Mouse (Mus musculus) olfactory bulb, adult 2 months (tissue): ENCODE measurements at regions not wholly inside any gene's neighbourhood (a gene's known extent, or its start where the extent isn't known, plus 50 kb on each side); places are given as distances from the start of the nearest gene placed in this dataset.

Source experiments
- H3K27ac ChIP-seq: fragments of 200-500 bp; 2 replicates; pipeline ENCODE4 v1.5.1; 2012; ENCODE audit warnings: low read depth, low read length; ENCODE audit not compliant: insufficient read depth
- H3K4me1 ChIP-seq: fragments of 200-500 bp; 2 replicates; pipeline ENCODE4 v1.6.1; 2012; ENCODE audit warnings: low read length; ENCODE audit not compliant: control insufficient read depth, insufficient read depth
- H3K4me3 ChIP-seq: fragments of 200-500 bp; 2 replicates; pipeline ENCODE4 v1.5.1; 2012; ENCODE audit warnings: mild to moderate bottlenecking, low read depth, low read length, moderate library complexity; ENCODE audit not compliant: insufficient read depth
- CTCF ChIP-seq: fragments of 200-500 bp; IDR thresholded peaks from 2 replicates; pipeline ENCODE4 v1.5.1; 2012; ENCODE audit warnings: low read depth, mild to moderate bottlenecking, low read length, moderate library complexity; ENCODE audit not compliant: insufficient read depth
- POLR2A ChIP-seq: fragments of 200-500 bp; IDR thresholded peaks from 2 replicates; pipeline ENCODE4 v1.6.1; 2012; ENCODE audit warnings: mild to moderate bottlenecking, low read depth, low read length, moderate library complexity; ENCODE audit not compliant: insufficient read depth
- WGBS: fragments of 180-500 bp; shearing (Covaris S2); methylation state at CpG from one replicate; pipeline ENCODE4 v1.1.7; 2018; 5-methylcytosine and 5-hydroxymethylcytosine counted together

GRCm38 (mm10) chr10:91515021-91515371 is 333.9 kb upstream of the Tmpo start:
- Histone ChIP-seq H3K4me1 (no peaks in the 10 kb centered on the region), H3K27ac (no peak overlapping the region), H3K4me3 (no peak overlapping the region)
- WGBS: 29% methylated on average over 2 of the region's 2 CpGs
- no peak for TF ChIP-seq CTCF
- no peak for TF ChIP-seq POLR2A

- Histone ChIP-seq H3K27ac (no peak overlapping the region), H3K4me3 (no peak overlapping the region), H3K4me1 (no peaks in the 10 kb centered on the region)
- 53% methylated on average over 9 of the region's 9 CpGs for WGBS
- TF ChIP-seq CTCF: no peak
- TF ChIP-seq POLR2A: no peak
Observed at GRCm38 (mm10) chr10:91514163-91515020, 333.3 kb upstream of the Tmpo start.

GRCm38 (mm10) chr10:91507038-91507437 is 325.9 kb upstream of the Tmpo start:
- WGBS: 95% methylated on average over 7 of the region's 7 CpGs
- Histone ChIP-seq H3K4me1 (no peaks in the 10 kb centered on the region), H3K4me3 (no peak overlapping the region), H3K27ac (no peak overlapping the region)
- TF ChIP-seq POLR2A (no peak), CTCF (no peak)

GRCm38 (mm10) chr10:91504891-91505290 is 323.8 kb upstream of the Tmpo start:
- TF ChIP-seq CTCF (no peak), POLR2A (no peak)
- no peak overlapping the region for H3K4me3 ChIP-seq
- no peaks in the 10 kb centered on the region for H3K4me1 ChIP-seq
- 66% methylated on average over 12 of the region's 12 CpGs for WGBS
- no peak overlapping the region for H3K27ac ChIP-seq

- H3K27ac ChIP-seq: no peak overlapping the region
- no peak overlapping the region for H3K4me3 ChIP-seq
- 91% methylated on average over 4 of the region's 4 CpGs for WGBS
- TF ChIP-seq CTCF (no peak), POLR2A (no peak)
- H3K4me1 ChIP-seq: no peaks in the 10 kb centered on the region
Observed at GRCm38 (mm10) chr10:91498543-91498942, 317.4 kb upstream of the Tmpo start.

GRCm38 (mm10) chr10:91464691-91465090 is 283.6 kb upstream of the Tmpo start:
- TF ChIP-seq POLR2A: no peak
- TF ChIP-seq CTCF: no peak
- 96% methylated on average over 2 of the region's 2 CpGs for WGBS
- Histone ChIP-seq H3K4me3 (no peak overlapping the region), H3K27ac (no peak overlapping the region), H3K4me1 (no peaks in the 10 kb centered on the region)

- Histone ChIP-seq H3K4me3 (no peak overlapping the region), H3K4me1 (no peaks in the 10 kb centered on the region), H3K27ac (no peak overlapping the region)
- 53% methylated on average over 10 of the region's 10 CpGs for WGBS
- no peak for TF ChIP-seq CTCF
- TF ChIP-seq POLR2A: no peak
Observed at GRCm38 (mm10) chr10:91447974-91448703, 267.0 kb upstream of the Tmpo start.

GRCm38 (mm10) chr10:91443321-91443720 is 262.2 kb upstream of the Tmpo start:
- Histone ChIP-seq H3K4me1 (no peaks in the 10 kb centered on the region), H3K4me3 (no peak overlapping the region), H3K27ac (no peak overlapping the region)
- no peak for TF ChIP-seq CTCF
- no peak for TF ChIP-seq POLR2A
- 65% methylated on average over 2 of the region's 2 CpGs for WGBS

- 55% methylated on average over 3 of the region's 3 CpGs for WGBS
- TF ChIP-seq POLR2A (no peak), CTCF (no peak)
- Histone ChIP-seq H3K27ac (no peak overlapping the region), H3K4me3 (no peak overlapping the region), H3K4me1 (no peaks in the 10 kb centered on the region)
Observed at GRCm38 (mm10) chr10:91440051-91440450, 258.9 kb upstream of the Tmpo start.

GRCm38 (mm10) chr10:91437917-91438316 is 256.8 kb upstream of the Tmpo start:
- Histone ChIP-seq H3K4me1 (no peaks in the 10 kb centered on the region), H3K4me3 (no peak overlapping the region), H3K27ac (no peak overlapping the region)
- TF ChIP-seq POLR2A (no peak), CTCF (no peak)
- WGBS: 91% methylated on average over 5 of the region's 5 CpGs
